Mouse (Mus musculus) spleen, adult 2 months (tissue): ENCODE data around the gene Ophn1. TPM values are rescaled to one million over a fixed set of nuclear protein-coding genes. Genes with fewer than 3 reads are reported as not detected.

Source experiments
- DNase-seq, 2 experiments: peaks; one replicate each; pipeline versions ENCODE4 v3.0.0 to v3.0.0-alpha.2; 2012 to 2021; ENCODE audit warnings: low spot score in 2 of 2, low read depth in 1 of 2
- H3K27ac ChIP-seq: fragments of 200-500 bp; 2 replicates; pipeline ENCODE4 v1.5.1; 2012; ENCODE audit warnings: low read length, inconsistent platforms; ENCODE audit not compliant: insufficient read depth
- H3K27me3 ChIP-seq: fragments of 200-500 bp; 2 replicates; pipeline ENCODE4 v1.6.1; 2012; ENCODE audit warnings: mild to moderate bottlenecking, moderate library complexity, low read length, inconsistent platforms; ENCODE audit not compliant: control insufficient read depth, insufficient read depth
- H3K36me3 ChIP-seq: fragments of 200-500 bp; 2 replicates; pipeline ENCODE4 v1.6.1; 2012; ENCODE audit warnings: mild to moderate bottlenecking, low read length, inconsistent platforms; ENCODE audit not compliant: control insufficient read depth, insufficient read depth
- H3K4me1 ChIP-seq: fragments of 200-500 bp; 2 replicates; pipeline ENCODE4 v1.6.1; 2011; ENCODE audit warnings: inconsistent platforms; ENCODE audit not compliant: control insufficient read depth, insufficient read depth, insufficient read length
- H3K4me3 ChIP-seq: fragments of 200-500 bp; 2 replicates; pipeline ENCODE4 v1.5.1; 2011; ENCODE audit warnings: mild to moderate bottlenecking, inconsistent platforms; ENCODE audit not compliant: insufficient read depth, insufficient read length; ENCODE audit errors: extremely low read depth
- CTCF ChIP-seq: fragments of 200-500 bp; IDR thresholded peaks from 2 replicates; pipeline ENCODE4 v1.5.1; 2011; ENCODE audit warnings: mild to moderate bottlenecking, inconsistent platforms; ENCODE audit not compliant: insufficient read depth, insufficient read length, insufficient replicate concordance; ENCODE audit errors: extremely low read depth
- POLR2A ChIP-seq: fragments of 200-500 bp; IDR thresholded peaks from 2 replicates; pipeline ENCODE4 v1.6.1; 2011; ENCODE audit warnings: low read depth, low read length, inconsistent platforms
- WGBS: fragments of 180-500 bp; shearing (Covaris S2); methylation state at CpG from one replicate; pipeline ENCODE4 v1.1.7; 2018; 5-methylcytosine and 5-hydroxymethylcytosine counted together
- polyA plus RNA-seq: library from polyadenylated mRNA; depleted of rRNA; stranded (reverse); fragments of >200 nt; gene quantifications from 2 replicates; pipeline ENCODE4 v1.2.3, GENCODE M21; 2012

Gene Ophn1
- polyA plus RNA-seq, 1 experiment = 0.68 TPM

- TF ChIP-seq POLR2A (no peak), CTCF (no peak)
- Histone ChIP-seq H3K4me3 (no peak overlapping the region), H3K27me3 (no peaks in the 10 kb centered on the region), H3K27ac (no peak overlapping the region), H3K4me1 (no peaks in the 10 kb centered on the region), H3K36me3 (no peaks in the 10 kb centered on the region)
- DNase-seq = no peak
- WGBS = 76% methylated on average over 5 of the region's 5 CpGs
These were observed 16.7 kb downstream of the Ophn1 start for GRCm38 (mm10) chrX:98874086-98874485.

DNA sequence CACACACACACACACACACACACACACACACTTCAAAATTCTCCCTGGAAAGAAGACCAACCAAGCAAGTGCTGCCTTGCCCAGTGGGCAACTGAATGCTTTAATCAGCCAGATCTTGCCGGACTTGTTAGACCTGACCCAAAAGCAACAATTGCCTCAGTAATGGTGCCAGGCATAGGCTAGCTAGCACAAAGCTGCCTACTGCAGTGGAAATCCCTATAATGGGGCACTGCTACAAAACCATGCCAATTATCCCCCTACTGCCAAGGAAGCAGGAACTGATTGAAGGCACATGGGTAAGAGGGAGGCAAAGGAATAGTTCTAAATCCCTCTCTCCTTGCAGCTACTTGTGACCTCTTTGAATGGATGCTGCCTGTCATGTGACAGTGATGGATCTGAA lies 18.8 kb downstream of the Ophn1 start:
- WGBS = 88% methylated on average over 1 of the region's 1 CpGs
- Histone ChIP-seq H3K27me3 (no peaks in the 10 kb centered on the region), H3K36me3 (no peaks in the 10 kb centered on the region), H3K4me1 (no peaks in the 10 kb centered on the region), H3K4me3 (no peak overlapping the region), H3K27ac (no peak overlapping the region)
- TF ChIP-seq POLR2A = no peak
- no peak for TF ChIP-seq CTCF
- DNase-seq = no peak

- H3K27ac ChIP-seq = no peak overlapping the region
- no peaks in the 10 kb centered on the region for H3K27me3 ChIP-seq
- no peaks in the 10 kb centered on the region for H3K4me1 ChIP-seq
- whole genome bisulfite sequencing = 70% methylated on average over 1 of the region's 1 CpGs
- H3K4me3 ChIP-seq = no peak overlapping the region
- no peak for TF ChIP-seq POLR2A
- no peak for TF ChIP-seq CTCF
- no peaks in the 10 kb centered on the region for H3K36me3 ChIP-seq
- DNase-seq = no peak
These were observed 20.3 kb downstream of the Ophn1 start for GRCm38 (mm10) chrX:98870541-98870940.

DNA sequence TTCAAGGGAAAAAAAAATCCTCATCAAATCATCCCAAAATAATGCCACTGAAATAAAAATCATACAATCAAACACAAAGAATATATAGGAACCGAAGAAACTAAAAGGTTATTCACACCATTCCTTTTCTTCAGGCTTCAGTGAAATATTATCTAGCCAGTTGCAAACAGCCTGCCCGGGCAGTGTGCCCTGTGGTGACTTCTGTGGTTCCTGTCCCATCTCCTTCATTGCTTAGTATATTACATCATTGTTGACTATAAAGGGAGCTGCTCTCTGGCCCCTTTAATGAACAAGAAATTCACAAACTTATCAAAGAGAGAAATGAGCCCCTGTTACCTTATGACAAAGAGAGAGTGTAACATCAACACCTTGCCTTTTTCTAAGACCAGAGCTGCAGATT lies 21.1 kb downstream of the Ophn1 start:
- no peak overlapping the region for H3K4me3 ChIP-seq
- H3K27ac ChIP-seq = no peak overlapping the region
- WGBS = 45% methylated on average over 2 of the region's 2 CpGs
- TF ChIP-seq POLR2A (no peak), CTCF (no peak)
- no peaks in the 10 kb centered on the region for H3K27me3 ChIP-seq
- H3K36me3 ChIP-seq = no peaks in the 10 kb centered on the region
- no peaks in the 10 kb centered on the region for H3K4me1 ChIP-seq
- no peak for DNase-seq

DNA sequence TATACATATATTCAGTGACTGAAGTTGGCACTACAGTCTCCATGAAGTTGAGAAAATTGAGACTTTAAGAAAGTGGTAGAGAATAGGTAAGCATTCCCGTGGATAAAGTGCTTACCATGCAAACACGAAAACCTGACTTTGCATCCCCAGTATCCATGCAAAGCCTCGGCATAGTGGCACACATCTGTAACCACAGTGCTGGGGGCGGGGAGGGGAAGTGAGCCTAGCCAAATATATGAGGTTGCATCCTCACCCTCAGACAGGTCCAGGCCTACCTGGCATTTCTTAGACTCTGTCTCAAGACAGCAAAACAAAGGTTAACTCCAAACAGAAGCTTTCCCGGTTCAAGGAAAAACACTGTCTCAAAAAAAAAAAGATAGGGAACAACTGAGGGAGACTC lies 21.7 kb downstream of the Ophn1 start:
- no peak overlapping the region for H3K4me3 ChIP-seq
- H3K27ac ChIP-seq = no peak overlapping the region
- WGBS = 42% methylated on average over 5 of the region's 5 CpGs
- TF ChIP-seq POLR2A = no peak
- TF ChIP-seq CTCF = no peak
- H3K4me1 ChIP-seq = no peaks in the 10 kb centered on the region
- DNase-seq = no peak
- H3K36me3 ChIP-seq = no peaks in the 10 kb centered on the region
- no peaks in the 10 kb centered on the region for H3K27me3 ChIP-seq

DNA sequence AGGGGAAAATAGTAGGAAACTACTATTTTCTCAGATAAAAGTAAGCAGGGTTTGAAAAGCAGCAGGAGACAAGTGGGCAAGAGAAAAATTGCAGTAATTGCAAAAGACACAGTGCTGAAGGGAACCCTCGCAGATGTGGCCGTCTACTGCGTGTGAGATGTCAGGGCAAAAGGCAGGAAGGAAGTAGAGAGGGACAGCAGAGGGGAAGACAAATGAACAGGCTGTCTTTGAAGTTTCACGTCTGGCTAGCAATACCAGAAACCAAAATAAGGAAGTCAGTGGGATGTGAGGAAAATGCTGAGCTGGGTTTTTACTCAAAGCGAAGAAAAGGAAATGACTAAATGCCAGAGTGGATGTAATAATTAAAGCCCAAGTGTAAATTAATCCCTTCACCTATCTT lies 30.7 kb downstream of the Ophn1 start:
- no peak for TF ChIP-seq POLR2A
- no peak for TF ChIP-seq CTCF
- WGBS = 28% methylated on average over 5 of the region's 5 CpGs
- H3K27ac ChIP-seq = no peak overlapping the region
- H3K4me3 ChIP-seq = no peak overlapping the region
- H3K27me3 ChIP-seq = no peaks in the 10 kb centered on the region
- no peaks in the 10 kb centered on the region for H3K36me3 ChIP-seq
- no peak for DNase-seq
- H3K4me1 ChIP-seq = no peaks in the 10 kb centered on the region

DNA sequence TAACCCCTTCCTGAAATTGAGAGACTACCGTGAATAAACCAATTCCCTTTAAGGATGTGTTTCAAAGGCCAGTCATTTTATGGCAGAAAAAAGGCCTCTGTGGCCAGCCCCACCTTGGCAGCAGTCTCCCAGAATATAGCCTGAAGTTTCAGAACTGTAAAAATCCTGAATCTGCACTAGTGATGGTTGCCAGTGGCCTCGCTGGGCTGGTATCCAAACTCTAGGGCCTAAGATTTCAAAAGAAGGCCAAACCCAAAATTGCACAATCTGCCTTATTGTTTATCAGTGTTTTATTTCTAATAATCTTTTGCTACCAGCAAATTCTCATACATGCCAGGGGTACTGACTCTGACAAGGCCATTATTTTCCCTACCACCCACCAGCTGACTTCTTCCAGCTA lies 34.8 kb downstream of the Ophn1 start:
- Histone ChIP-seq H3K27ac (no peak overlapping the region), H3K27me3 (no peaks in the 10 kb centered on the region), H3K36me3 (no peaks in the 10 kb centered on the region), H3K4me3 (no peak overlapping the region), H3K4me1 (no peaks in the 10 kb centered on the region)
- TF ChIP-seq CTCF (no peak), POLR2A (no peak)
- WGBS = 89% methylated on average over 2 of the region's 2 CpGs
- no peak for DNase-seq
